Mouse (Mus musculus) hindbrain, embryonic 12.5 days (tissue): ENCODE data around the gene Cdpf1. TPM values are rescaled to one million over a fixed set of nuclear protein-coding genes. Genes with fewer than 3 reads are reported as not detected.
"Not testable (repeated sequence)": the region's sequence is repeated elsewhere in the genome, so short reads cannot be mapped to it uniquely, and the experiment has no call there.

Experiments used
- ATAC-seq: fragments of 200-750 bp; cut with Nextera tagmentation; 2 replicates; pipeline ENCODE4 v1.8.0; 2017; ENCODE audit warnings: moderate TSS enrichment; ENCODE audit not compliant: low FRiP score
- H3K27ac ChIP-seq: fragments of 300-500 bp; sonication (generic); 2 replicates; pipeline ENCODE4 v1.5.1; 2016; ENCODE audit warnings: mild to moderate bottlenecking
- H3K27me3 ChIP-seq: fragments of 300-500 bp; sonication (generic); 2 replicates; pipeline ENCODE4 v1.6.1; 2016; ENCODE audit warnings: mild to moderate bottlenecking
- H3K36me3 ChIP-seq: fragments of 300-500 bp; sonication (generic); 2 replicates; pipeline ENCODE4 v1.6.1; 2016; ENCODE audit warnings: mild to moderate bottlenecking
- H3K4me1 ChIP-seq: fragments of 300-500 bp; sonication (generic); 2 replicates; pipeline ENCODE4 v1.6.1; 2016
- H3K4me2 ChIP-seq: fragments of 300-500 bp; sonication (generic); replicated peaks from 2 replicates; pipeline ENCODE4 v1.6.1; 2016; ENCODE audit warnings: mild to moderate bottlenecking
- H3K4me3 ChIP-seq: fragments of 300-500 bp; sonication (generic); 2 replicates; pipeline ENCODE4 v1.5.1; 2016; ENCODE audit warnings: mild to moderate bottlenecking
- H3K9ac ChIP-seq: fragments of 300-500 bp; sonication (generic); 2 replicates; pipeline ENCODE4 v1.6.1; 2016; ENCODE audit warnings: mild to moderate bottlenecking, moderate library complexity
- H3K9me3 ChIP-seq: fragments of 300-500 bp; sonication (generic); replicated peaks from 2 replicates; pipeline ENCODE4 v1.6.1; 2016; ENCODE audit warnings: mild to moderate bottlenecking
- WGBS: fragments of 180-500 bp; shearing (Covaris S2); methylation state at CpG from one replicate; pipeline ENCODE4 v1.1.7; 2016; 5-methylcytosine and 5-hydroxymethylcytosine counted together
- polyA plus RNA-seq: library from polyadenylated mRNA; unstranded; fragments of >200 nt; fragmentation: Nextera tagmentation; extraction: Ambion mirVana; gene quantifications from 2 replicates; pipeline ENCODE4 v1.2.1, GENCODE M21; 2016

Gene Cdpf1
- polyA plus RNA-seq, 1 experiment from 2014 or later = 16.8 TPM

DNA sequence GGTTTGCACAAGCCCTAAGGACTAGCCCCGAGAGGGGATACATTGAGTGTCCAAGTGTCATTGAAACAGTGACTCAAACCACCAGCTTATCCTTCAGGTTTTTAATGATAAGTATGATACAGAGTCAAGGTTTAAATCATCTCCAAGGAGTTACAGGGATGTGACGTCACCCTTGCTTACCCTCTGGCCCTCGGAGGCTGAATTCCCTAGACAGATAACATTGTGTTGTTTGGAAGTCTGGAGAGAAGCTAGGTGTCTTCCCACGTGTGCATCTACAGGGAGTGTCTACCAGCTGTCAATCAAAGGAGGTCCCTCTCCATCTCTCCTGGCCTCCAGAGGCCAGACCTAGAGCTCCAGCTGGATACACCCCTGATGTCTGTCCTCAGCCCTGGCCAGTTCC is 4.6 kb downstream of the Cdpf1 start:
- H3K27me3 ChIP-seq = no peaks in the 10 kb centered on the region
- no peaks in the 10 kb centered on the region for H3K9me3 ChIP-seq
- no peak overlapping the region for H3K27ac ChIP-seq
- H3K36me3 ChIP-seq = no peaks in the 10 kb centered on the region
- H3K9ac ChIP-seq = no peak overlapping the region
- H3K4me2 ChIP-seq = no peak overlapping the region
- WGBS = 83% methylated on average over 4 of the region's 4 CpGs
- H3K4me1 ChIP-seq = peaks cover 11% of the 10 kb centered on the region
- no peak overlapping the region for H3K4me3 ChIP-seq
- no peak for ATAC-seq

GRCm38 (mm10) chr15:85802931-85803330 is 8.6 kb downstream of the Cdpf1 start:
- Histone ChIP-seq H3K4me1 (peaks cover 3% of the 10 kb centered on the region; the same call in 1 of the 2 replicates), H3K9me3 (no peaks in the 10 kb centered on the region), H3K9ac (no peak overlapping the region), H3K27ac (no peak overlapping the region), H3K4me2 (no peak overlapping the region), H3K27me3 (no peaks in the 10 kb centered on the region), H3K36me3 (no peaks in the 10 kb centered on the region), H3K4me3 (no peak overlapping the region)
- 83% methylated on average over 2 of the region's 2 CpGs for WGBS
- ATAC-seq = no peak

GRCm38 (mm10) chr15:85798676-85799075 is 12.8 kb downstream of the Cdpf1 start:
- Histone ChIP-seq H3K27me3 (no peaks in the 10 kb centered on the region), H3K36me3 (no peaks in the 10 kb centered on the region), H3K9ac (no peak overlapping the region), H3K27ac (no peak overlapping the region), H3K9me3 (no peaks in the 10 kb centered on the region), H3K4me1 (peaks cover 3% of the 10 kb centered on the region; the same call in 1 of the 2 replicates), H3K4me2 (no peak overlapping the region), H3K4me3 (no peak overlapping the region)
- 93% methylated on average over 8 of the region's 8 CpGs for WGBS
- no peak for ATAC-seq

DNA sequence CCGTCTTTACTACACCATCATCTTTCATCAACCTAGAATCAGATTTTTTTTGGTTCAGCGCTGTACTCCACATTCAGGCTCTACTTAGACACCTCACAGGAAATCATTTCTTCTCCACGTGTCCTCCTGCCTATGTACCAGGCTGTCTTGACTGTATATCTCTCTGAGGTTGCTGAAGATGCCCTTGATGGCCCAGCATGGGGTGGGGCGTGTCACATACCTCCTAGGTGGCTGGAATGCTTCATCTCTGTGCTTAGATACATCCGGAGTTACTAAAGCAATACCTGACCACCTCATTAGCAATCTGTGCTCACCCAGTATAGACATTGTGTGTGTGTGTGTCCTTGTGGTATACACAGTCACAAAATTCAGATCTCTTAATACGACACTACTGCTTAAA is 16.0 kb downstream of the Cdpf1 start:
- Histone ChIP-seq H3K4me3 (no peak overlapping the region), H3K4me1 (no peaks in the 10 kb centered on the region), H3K27me3 (no peaks in the 10 kb centered on the region), H3K36me3 (no peaks in the 10 kb centered on the region), H3K4me2 (no peak overlapping the region), H3K27ac (no peak overlapping the region), H3K9me3 (no peaks in the 10 kb centered on the region), H3K9ac (no peak overlapping the region)
- ATAC-seq = no peak
- WGBS = 75% methylated on average over 6 of the region's 6 CpGs

- Histone ChIP-seq H3K4me1 (no peaks in the 10 kb centered on the region), H3K4me3 (no peak overlapping the region), H3K27ac (no peak overlapping the region), H3K4me2 (no peak overlapping the region), H3K36me3 (no peaks in the 10 kb centered on the region), H3K9ac (no peak overlapping the region), H3K27me3 (no peaks in the 10 kb centered on the region), H3K9me3 (no peaks in the 10 kb centered on the region)
- ATAC-seq = no peak
- 84% methylated on average over 1 of the region's 1 CpGs for WGBS
Observed at GRCm38 (mm10) chr15:85792819-85793218, 18.7 kb downstream of the Cdpf1 start.

DNA sequence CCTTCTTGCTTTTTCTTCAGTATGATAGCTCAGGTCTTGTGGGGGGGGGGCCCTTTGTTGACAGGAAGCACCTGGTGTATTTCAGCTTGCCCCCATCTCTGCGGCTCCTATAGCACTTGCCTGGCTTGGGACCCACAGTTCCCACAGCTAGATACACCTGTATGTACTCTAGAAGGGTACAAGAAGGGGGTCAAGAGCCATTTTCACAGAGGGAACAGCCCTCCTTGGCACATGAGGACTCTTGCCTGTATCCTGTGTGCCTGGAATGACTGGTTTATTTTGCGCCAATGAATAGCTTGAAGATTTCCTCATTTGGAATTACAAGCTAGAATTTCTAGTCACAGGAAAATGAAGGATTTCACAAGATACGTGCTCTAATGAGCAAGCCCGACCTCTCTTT is 20.0 kb downstream of the Cdpf1 start:
- no peak overlapping the region for H3K4me3 ChIP-seq

DNA sequence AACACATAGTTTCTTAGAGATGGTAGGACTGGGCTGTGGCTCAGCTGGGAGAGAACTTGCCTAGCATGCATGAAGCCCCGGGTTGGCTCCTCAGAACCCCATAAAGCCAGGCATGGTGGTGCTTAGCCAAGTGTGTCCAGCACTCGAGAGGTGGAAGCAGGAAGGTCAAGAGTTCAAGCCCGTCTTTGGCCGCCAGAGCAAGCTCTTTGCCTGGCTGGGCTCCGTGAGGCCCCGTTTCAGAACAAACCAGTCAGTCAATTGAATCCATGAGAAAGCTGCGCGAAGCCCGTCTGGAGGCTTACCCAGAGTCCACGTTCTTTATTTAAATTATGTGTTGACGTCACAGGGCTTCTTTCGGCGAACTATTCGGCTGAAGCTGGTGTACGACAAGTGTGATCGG is 22.9 kb downstream of the Cdpf1 start:
- Histone ChIP-seq H3K4me1 (no peaks in the 10 kb centered on the region), H3K9me3 (no peaks in the 10 kb centered on the region), H3K4me3 (no peak overlapping the region), H3K27ac (no peak overlapping the region), H3K4me2 (no peak overlapping the region), H3K9ac (no peak overlapping the region), H3K27me3 (no peaks in the 10 kb centered on the region), H3K36me3 (no peaks in the 10 kb centered on the region)
- ATAC-seq = no peak
- 80% methylated on average over 16 of the region's 16 CpGs for WGBS

More for the DNA sequence above, 20.0 kb downstream of the Cdpf1 start:
- ATAC-seq = no peak
- Histone ChIP-seq H3K4me1 (no peaks in the 10 kb centered on the region), H3K27ac (no peak overlapping the region), H3K9ac (no peak overlapping the region), H3K4me2 (no peak overlapping the region), H3K9me3 (no peaks in the 10 kb centered on the region), H3K36me3 (no peaks in the 10 kb centered on the region), H3K27me3 (no peaks in the 10 kb centered on the region)
- WGBS = 88% methylated on average over 4 of the region's 4 CpGs

DNA sequence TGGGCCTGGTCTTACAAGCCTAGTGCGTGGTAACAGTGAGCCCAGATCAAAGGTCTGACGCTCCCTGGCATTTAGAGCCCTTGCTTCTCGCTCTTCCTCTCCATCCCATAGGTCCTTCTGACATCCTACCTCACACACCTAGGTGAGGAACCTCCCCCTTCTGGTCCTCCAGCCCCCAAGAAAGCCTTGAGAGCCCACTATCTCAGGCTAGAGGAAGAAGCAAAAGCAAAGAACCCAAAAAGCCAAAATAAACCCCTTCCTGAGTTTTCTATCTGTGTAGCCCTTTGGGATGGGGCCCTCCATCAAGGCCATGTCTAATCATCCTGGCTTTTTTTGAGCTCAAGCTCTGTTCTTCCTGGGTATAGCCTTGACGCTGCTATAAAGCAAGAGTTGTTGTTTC is 23.4 kb downstream of the Cdpf1 start:
- no peak overlapping the region for H3K4me2 ChIP-seq
- H3K9me3 ChIP-seq = no peaks in the 10 kb centered on the region
- ATAC-seq = no peak
- H3K27me3 ChIP-seq = no peaks in the 10 kb centered on the region
- H3K4me3 ChIP-seq = no peak overlapping the region
- no peaks in the 10 kb centered on the region for H3K36me3 ChIP-seq
- WGBS = 90% methylated on average over 4 of the region's 4 CpGs
- no peak overlapping the region for H3K27ac ChIP-seq
- no peak overlapping the region for H3K9ac ChIP-seq
- H3K4me1 ChIP-seq = no peaks in the 10 kb centered on the region

GRCm38 (mm10) chr15:85787482-85787881 is 24.0 kb downstream of the Cdpf1 start:
- Histone ChIP-seq H3K36me3 (no peaks in the 10 kb centered on the region), H3K27me3 (no peaks in the 10 kb centered on the region), H3K4me3 (no peak overlapping the region), H3K27ac (no peak overlapping the region), H3K9me3 (no peaks in the 10 kb centered on the region), H3K4me2 (no peak overlapping the region), H3K9ac (no peak overlapping the region), H3K4me1 (no peaks in the 10 kb centered on the region)
- WGBS = 92% methylated on average over 6 of the region's 6 CpGs
- ATAC-seq = no peak

- no peaks in the 10 kb centered on the region for H3K36me3 ChIP-seq
- 84% methylated on average over 5 of the region's 5 CpGs for WGBS
- no peak overlapping the region for H3K27ac ChIP-seq
- ATAC-seq = no peak
- no peak overlapping the region for H3K4me3 ChIP-seq
- H3K4me1 ChIP-seq = no peaks in the 10 kb centered on the region
- no peak overlapping the region for H3K9ac ChIP-seq
- H3K27me3 ChIP-seq = no peaks in the 10 kb centered on the region
- no peaks in the 10 kb centered on the region for H3K9me3 ChIP-seq
- no peak overlapping the region for H3K4me2 ChIP-seq
Observed at GRCm38 (mm10) chr15:85786711-85787110, 24.8 kb downstream of the Cdpf1 start.

DNA sequence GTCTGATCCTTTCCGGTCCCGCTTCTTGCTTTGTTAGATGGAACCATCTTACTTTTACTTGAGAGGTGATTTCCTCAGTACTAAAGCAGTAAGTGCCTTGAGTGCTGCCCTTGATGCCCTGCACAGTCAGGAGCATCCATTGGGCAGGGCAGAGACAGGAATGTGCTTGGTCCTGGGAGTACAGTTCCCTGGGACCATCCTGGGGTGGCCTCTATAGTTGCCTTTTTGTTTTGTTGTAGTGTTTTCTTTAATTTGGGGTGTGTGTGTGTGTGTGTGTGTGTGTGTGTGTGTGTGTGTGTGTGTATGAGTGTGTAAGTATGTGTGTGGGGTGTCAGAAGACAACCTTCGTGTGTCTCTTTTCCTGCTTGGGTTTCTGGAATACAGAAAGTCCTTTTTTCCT is 27.2 kb downstream of the Cdpf1 start:
- H3K27ac ChIP-seq = no peak overlapping the region
- H3K27me3 ChIP-seq = no peaks in the 10 kb centered on the region
- WGBS = 94% methylated on average over 3 of the region's 3 CpGs
- no peaks in the 10 kb centered on the region for H3K9me3 ChIP-seq
- H3K4me1 ChIP-seq = no peaks in the 10 kb centered on the region
- H3K4me3 ChIP-seq = no peak overlapping the region
- ATAC-seq = no peak
- H3K9ac ChIP-seq = no peak overlapping the region
- no peak overlapping the region for H3K4me2 ChIP-seq
- H3K36me3 ChIP-seq = no peaks in the 10 kb centered on the region

DNA sequence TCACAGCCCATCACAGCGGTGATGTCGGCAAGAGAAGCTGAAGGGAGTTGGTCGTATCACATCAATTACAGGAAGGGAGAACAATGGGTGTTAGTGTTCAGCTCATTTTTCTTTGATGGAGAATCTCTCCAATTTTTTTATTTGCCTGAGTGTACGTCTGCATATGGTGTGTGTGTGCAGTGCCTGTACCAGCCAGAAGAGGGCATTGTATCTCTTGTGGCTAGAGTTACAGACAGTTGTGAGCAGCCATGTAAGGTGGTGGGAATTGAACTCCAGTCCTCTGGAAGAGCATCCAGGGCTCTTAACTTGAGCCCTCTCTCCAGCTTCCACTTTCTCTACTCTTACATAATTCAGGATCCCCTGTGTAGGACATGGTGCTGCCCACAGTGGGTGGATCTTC is 28.4 kb downstream of the Cdpf1 start:
- no peaks in the 10 kb centered on the region for H3K9me3 ChIP-seq
- H3K36me3 ChIP-seq = no peaks in the 10 kb centered on the region
- no peak overlapping the region for H3K4me3 ChIP-seq
- no peak overlapping the region for H3K27ac ChIP-seq
- H3K9ac ChIP-seq = no peak overlapping the region
- ATAC-seq = no peak
- H3K27me3 ChIP-seq = no peaks in the 10 kb centered on the region
- 94% methylated on average over 4 of the region's 4 CpGs for WGBS
- H3K4me1 ChIP-seq = no peaks in the 10 kb centered on the region
- H3K4me2 ChIP-seq = no peak overlapping the region

- H3K4me2 ChIP-seq, H3K4me1 ChIP-seq, H3K36me3 ChIP-seq, H3K9me3 ChIP-seq, ATAC-seq, H3K4me3 ChIP-seq, H3K27me3 ChIP-seq, H3K9ac ChIP-seq, H3K27ac ChIP-seq: not testable (repeated sequence)
- 88% methylated on average over 6 of the region's 6 CpGs for WGBS
Observed at GRCm38 (mm10) chr15:85778891-85779290, 32.6 kb downstream of the Cdpf1 start.

DNA sequence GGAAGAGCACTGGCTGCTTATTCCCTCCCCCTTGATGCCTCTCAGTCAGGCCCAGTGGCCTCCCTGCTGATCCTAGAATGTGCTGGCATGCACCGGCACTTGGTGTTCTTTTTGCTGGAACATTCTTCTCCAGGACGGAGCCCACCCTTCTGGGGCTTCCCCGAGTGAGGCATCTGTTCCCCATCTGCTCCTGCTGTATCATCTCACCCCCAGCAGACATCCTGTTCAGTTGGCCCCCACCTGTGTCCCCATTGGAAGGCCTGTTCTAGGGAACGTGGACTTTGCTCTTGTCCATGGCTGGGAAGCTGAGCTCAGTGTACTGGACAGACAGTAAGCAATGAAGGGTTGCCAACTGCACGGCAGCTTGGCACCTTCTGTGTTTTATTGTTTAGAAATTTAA is 34.7 kb downstream of the Cdpf1 start:
- no peak overlapping the region for H3K4me3 ChIP-seq
- H3K9me3 ChIP-seq = no peaks in the 10 kb centered on the region
- 69% methylated on average over 5 of the region's 5 CpGs for WGBS
- ATAC-seq = no peak
- H3K27ac ChIP-seq = no peak overlapping the region
- no peaks in the 10 kb centered on the region for H3K36me3 ChIP-seq
- H3K27me3 ChIP-seq = no peaks in the 10 kb centered on the region
- no peak overlapping the region for H3K4me2 ChIP-seq
- no peaks in the 10 kb centered on the region for H3K4me1 ChIP-seq
- H3K9ac ChIP-seq = no peak overlapping the region
